Mouse (Mus musculus) mammary gland, adult 2 months (tissue): Measurements from ENCODE around the gene Pmis2. TPM values are rescaled to one million over a fixed set of nuclear protein-coding genes. Genes with fewer than 3 reads are reported as not detected.

Experiments used
- polyA plus RNA-seq: library from polyadenylated mRNA; depleted of rRNA; stranded (reverse); fragments of >200 nt; gene quantifications from 2 replicates; pipeline ENCODE4 v1.2.3, GENCODE M21; 2012; ENCODE audit warnings: low replicate concordance; rRNA removed

The Pmis2 gene
- not detected in 2 replicates for polyA plus RNA-seq

DNA sequence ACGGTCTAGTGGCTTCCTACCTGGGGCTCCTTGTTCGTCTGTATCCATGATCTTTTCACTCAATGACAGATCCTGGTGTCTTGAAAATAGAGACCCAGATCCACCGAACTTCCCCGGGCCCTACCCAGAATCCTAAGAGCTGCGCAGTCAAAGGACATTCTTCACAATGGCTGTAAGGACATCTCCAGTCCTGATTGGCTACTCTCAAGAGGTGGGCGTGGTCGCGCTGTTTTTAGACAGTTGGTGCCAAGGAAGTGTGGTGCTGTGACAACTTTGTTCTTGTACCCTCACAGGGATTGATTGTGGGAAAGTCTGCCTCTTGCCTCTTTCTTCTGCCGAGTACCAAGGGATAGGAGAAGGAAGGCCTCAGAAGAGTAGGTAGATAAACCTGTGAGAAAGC, at the start of gene Pmis2:
Gene Pmis2 (minus strand): TSS at position 126 of the 400 bp plus-strand sequence.

DNA sequence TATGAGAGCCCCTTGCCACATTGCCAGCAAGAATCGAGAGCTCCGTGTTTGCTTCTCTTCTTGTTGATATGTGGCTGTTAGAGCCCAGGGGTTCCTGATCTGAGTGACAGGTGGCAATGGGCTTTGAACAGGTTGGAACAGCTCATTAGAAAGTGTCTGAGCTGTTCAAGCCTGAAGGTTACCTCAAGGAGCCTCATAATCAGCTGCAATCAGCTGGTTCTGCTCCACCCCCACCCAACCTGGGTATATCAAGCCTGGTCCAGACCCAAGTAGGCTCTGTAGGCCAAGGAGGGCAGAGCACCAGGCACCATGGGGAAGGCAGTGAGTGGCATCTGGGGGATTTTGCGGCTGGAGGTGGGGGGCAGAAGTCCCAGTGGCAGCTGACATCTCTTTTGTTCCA, 40.5 kb upstream of the Pmis2 start, which contains the start of gene Atp4a:
Gene Atp4a (plus strand): TSS at position 268 of the 400 bp plus-strand sequence.

GRCm38 (mm10) chr7:30698589-30698988, 27.2 kb upstream of the Pmis2 start, which contains the start of gene 2200002J24Rik:
Gene 2200002J24Rik (plus strand): TSS chr7:30698926.

DNA sequence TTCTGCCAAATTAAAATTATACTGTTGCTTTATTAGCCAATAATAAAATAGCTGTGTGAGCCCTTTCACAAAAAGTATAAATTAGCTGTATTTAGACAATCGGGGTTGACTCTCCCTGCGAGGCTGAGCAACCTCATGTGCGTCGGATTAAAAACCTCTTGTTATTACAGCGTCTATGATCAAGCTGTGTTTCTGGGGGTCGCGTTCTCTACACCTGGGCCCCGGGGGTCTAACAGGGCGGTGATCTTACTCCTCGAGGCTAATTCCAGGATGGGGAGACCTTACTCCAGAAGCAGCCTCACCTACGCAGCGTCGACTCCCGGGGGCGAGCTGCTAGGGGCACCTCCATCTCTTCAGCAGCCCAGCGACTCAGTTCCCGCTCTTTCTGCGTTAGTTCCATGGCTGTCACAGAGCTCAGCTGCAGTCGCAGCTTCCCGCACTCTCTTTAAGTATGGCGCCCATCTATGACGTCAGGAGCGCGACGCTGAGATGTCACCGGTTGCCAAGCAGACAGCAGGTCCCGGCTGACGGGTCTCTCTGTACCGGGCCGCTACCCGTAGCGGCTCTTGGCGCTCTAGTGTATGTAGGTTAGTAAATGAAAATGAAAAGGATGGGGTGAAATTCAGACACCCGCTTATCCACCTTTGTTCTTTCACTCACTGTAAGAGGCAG, 6.7 kb downstream of the Pmis2 start, which contains the start of gene Haus5:
Gene Haus5 (minus strand): TSS at position 466 of the 672 bp plus-strand sequence.

DNA sequence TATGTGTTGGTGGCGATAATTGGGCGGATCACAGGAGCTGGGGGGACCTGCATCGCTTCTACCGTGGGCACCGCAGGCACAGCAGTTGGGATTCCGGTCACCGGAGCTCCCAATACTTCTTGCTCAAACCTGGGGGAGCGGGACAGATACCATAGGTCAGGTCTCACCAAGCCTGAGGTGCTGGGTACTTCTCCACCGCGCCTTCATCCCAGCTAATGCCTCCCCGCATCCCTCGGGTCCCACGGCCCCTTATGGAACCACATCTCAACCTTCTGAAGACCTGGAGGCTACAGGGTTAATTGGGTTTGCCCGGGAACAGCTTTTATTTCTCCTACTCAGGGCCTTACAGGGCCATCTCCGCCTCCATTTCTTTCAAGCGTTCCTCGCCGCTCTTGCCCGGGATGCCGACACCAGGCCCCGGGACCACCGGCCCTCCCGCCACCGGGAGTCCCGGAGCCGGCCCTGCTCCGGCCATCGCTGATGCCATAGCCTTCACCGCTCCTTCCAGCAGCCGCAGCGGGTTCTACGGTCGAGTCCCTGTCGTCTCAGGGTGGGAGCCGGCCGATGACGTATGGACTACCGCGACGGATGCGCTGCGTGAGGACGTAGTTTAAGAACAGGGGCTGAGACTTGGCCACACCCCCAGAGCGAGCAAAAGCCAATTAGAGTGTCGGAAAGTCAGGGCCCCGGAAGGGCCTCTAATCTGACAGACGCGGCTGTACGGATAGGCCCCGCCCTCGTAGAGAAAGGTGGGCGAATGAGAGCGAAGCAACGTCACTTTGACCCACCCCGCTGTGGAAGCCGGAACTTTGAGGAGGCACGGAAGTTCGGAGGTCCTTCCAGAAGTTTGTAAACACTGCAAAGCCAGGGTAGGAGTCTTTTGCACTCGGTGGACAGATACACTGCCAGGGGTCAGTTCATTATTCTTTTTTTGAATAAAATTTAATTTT, 21.5 kb downstream of the Pmis2 start, which contains the start of gene Rbm42:
Gene Rbm42 (minus strand): TSS at position 727 of the 950 bp plus-strand sequence.

DNA sequence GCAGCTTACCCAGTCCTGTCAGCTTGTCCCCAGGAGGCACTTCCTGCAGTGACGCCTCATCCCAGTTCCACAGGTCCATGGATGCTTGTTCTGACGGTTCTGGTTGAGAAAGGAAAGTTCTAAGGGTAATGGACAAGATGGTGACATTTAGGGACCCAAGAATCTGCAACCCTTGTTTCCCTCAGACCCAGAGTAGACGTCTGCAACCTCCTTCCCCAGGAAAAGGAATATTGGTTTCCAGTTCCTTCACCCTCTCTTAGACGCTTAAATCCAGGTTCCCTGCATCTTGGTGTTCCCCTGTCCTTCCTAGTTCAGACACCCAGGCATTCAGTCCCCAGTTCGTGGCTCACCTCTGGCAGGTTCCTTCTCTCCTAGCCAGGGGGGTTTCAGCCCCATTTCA, 35.7 kb downstream of the Pmis2 start, which contains the start of gene Etv2:
Gene Etv2 (minus strand): TSS at position 101 of the 400 bp plus-strand sequence.

DNA sequence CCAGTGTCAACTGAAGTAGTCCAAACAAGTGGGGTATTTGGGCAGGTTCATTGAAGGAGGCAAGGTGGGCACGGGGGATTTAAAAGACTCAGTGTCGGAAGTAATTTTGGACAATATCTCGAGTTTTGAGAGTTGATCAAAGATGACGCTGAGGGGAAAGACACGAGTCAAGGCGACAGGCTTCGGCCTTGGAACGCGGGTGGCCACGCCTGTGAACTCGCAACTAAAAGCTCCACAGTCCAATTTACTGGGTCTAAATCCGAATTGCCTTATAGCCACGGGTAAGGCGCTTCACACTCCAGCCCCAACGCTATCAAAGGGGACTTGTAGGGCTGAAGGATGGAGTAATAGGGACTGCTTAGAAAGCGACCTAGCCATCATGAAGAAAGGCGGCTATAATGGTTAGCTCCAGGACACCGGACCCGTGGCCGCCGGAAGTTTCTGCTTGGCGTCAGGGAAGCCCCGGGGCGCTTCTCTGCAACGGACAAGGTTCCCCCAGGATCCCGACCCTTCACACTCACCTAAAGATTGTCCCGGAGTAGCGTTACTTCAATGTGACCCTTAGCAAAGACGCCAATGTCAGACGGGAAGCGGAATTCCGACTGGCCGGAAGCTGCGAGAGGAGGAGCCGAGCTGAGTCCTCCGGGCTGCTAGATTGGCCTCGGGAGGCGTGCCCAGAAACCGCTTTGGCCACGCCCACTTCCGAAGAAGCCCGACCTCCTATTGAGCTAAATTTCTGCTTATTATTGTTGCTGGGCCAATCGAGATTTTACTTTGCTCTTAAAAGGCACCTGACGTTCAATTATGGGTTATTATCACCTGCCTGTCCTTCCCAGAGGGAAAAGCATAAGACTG, 45.6 kb downstream of the Pmis2 start, which contains the start of gene Cox6b1:
Gene Cox6b1 (minus strand): TSS at position 622 of the 855 bp plus-strand sequence.

Other genes with a start within 250 kb of the Pmis2 start
- gene Nfkbid, start 249.9 kb downstream of the Pmis2 start, polyA plus RNA-seq, result 16.2 and 37.4 TPM in 2 replicates
- gene Aplp1, start 226.1 kb downstream of the Pmis2 start, polyA plus RNA-seq, result 3.7 and 7.4 TPM in 2 replicates
- 0.63 TPM in 1 of 2 replicates, not detected in the other for gene Kirrel2, start 213.9 kb downstream of the Pmis2 start, polyA plus RNA-seq
- 0.27 and 0.61 TPM in 2 replicates for gene Nphs1, start 213.3 kb downstream of the Pmis2 start, polyA plus RNA-seq
- 1.4 TPM in 1 of 2 replicates, not detected in the other for gene Prodh2, start 178.0 kb downstream of the Pmis2 start, polyA plus RNA-seq
- 10.7 and 22.5 TPM in 2 replicates for gene Arhgap33, start 136.5 kb downstream of the Pmis2 start, polyA plus RNA-seq
- gene Hspb6, start 119.4 kb downstream of the Pmis2 start, polyA plus RNA-seq, result 49.5 and 798 TPM in 2 replicates
- gene Proser3, start 119.3 kb downstream of the Pmis2 start, polyA plus RNA-seq, result 8.0 and 10.5 TPM in 2 replicates
- gene Lin37, start 111.8 kb downstream of the Pmis2 start, polyA plus RNA-seq, result 36.9 and 40.0 TPM in 2 replicates
- 58.9 and 66.3 TPM in 2 replicates for gene U2af1l4, start 108.3 kb downstream of the Pmis2 start, polyA plus RNA-seq
- gene Gm49396, start 108.3 kb downstream of the Pmis2 start, polyA plus RNA-seq, result 2.1 and 2.5 TPM in 2 replicates
- 97.0 and 187 TPM in 2 replicates for gene Psenen, start 108.0 kb downstream of the Pmis2 start, polyA plus RNA-seq
- gene Igflr1, start 106.2 kb downstream of the Pmis2 start, polyA plus RNA-seq, result 9.9 and 16.6 TPM in 2 replicates
- gene Kmt2b, start 82.9 kb downstream of the Pmis2 start, polyA plus RNA-seq, result 63.8 and 73.1 TPM in 2 replicates
- 4.8 and 7.8 TPM in 2 replicates for gene Zbtb32, start 72.7 kb downstream of the Pmis2 start, polyA plus RNA-seq
- gene Upk1a, start 58.8 kb downstream of the Pmis2 start, polyA plus RNA-seq, result 1.4 and 2.3 TPM in 2 replicates
- gene Cox6b1, start 45.5 kb downstream of the Pmis2 start, polyA plus RNA-seq, result 332 and 742 TPM in 2 replicates
- not detected in 2 replicates for gene Etv2, start 35.8 kb downstream of the Pmis2 start, polyA plus RNA-seq
- gene Rbm42, start 21.3 kb downstream of the Pmis2 start, polyA plus RNA-seq, result 53.5 and 112 TPM in 2 replicates
- 11.4 and 12.7 TPM in 2 replicates for gene Haus5, start 6.6 kb downstream of the Pmis2 start, polyA plus RNA-seq
- not detected in 2 replicates for gene 2200002J24Rik, start 27.3 kb upstream of the Pmis2 start, polyA plus RNA-seq
- gene Atp4a, start 40.6 kb upstream of the Pmis2 start, polyA plus RNA-seq, result 0.05 and 0.70 TPM in 2 replicates
- gene Tmem147, start 57.9 kb upstream of the Pmis2 start, polyA plus RNA-seq, result 183 and 405 TPM in 2 replicates
- gene Gapdhs, start 72.1 kb upstream of the Pmis2 start, polyA plus RNA-seq, result 0.09 and 0.10 TPM in 2 replicates
- 6.5 and 14.4 TPM in 2 replicates for gene Sbsn, start 79.9 kb upstream of the Pmis2 start, polyA plus RNA-seq
- gene Dmkn, start 92.2 kb upstream of the Pmis2 start, polyA plus RNA-seq, result 5.2 and 132 TPM in 2 replicates
- 1.2 and 71.0 TPM in 2 replicates for gene Krtdap, start 116.3 kb upstream of the Pmis2 start, polyA plus RNA-seq
- 44.2 and 53.7 TPM in 2 replicates for gene Ffar2, start 152.2 kb upstream of the Pmis2 start, polyA plus RNA-seq
- 0.10 and 0.11 TPM in 2 replicates for gene Ffar3, start 184.6 kb upstream of the Pmis2 start, polyA plus RNA-seq
- 5.8 and 8.9 TPM in 2 replicates for gene Ffar1, start 190.0 kb upstream of the Pmis2 start, polyA plus RNA-seq
- 85.3 and 86.3 TPM in 2 replicates for gene Cd22, start 208.7 kb upstream of the Pmis2 start, polyA plus RNA-seq
- 3.9 and 5.1 TPM in 2 replicates for gene Mag, start 243.3 kb upstream of the Pmis2 start, polyA plus RNA-seq